Mouse (Mus musculus): Measurements from ENCODE around the gene Spats2.

The Spats2 gene

GRCm38 (mm10) chr15:99097840-99098492, 27.8 kb upstream of the Spats2 start:
- in situ Hi-C loops (cut with MboI, MseI) = no loop called here

GRCm38 (mm10) chr15:99098493-99098861, 27.2 kb upstream of the Spats2 start:
- in situ Hi-C loops (cut with MboI, MseI) = no loop called here

GRCm38 (mm10) chr15:99099139-99099556, 26.6 kb upstream of the Spats2 start:
- in situ Hi-C loops (cut with MboI, MseI) = no loop called here

- in situ Hi-C loops (cut with MboI, MseI) = no loop called here
Observed at GRCm38 (mm10) chr15:99099984-99100383, 25.7 kb upstream of the Spats2 start.

- in situ Hi-C loops (cut with MboI, MseI) = no loop called here
Observed at GRCm38 (mm10) chr15:99105238-99105637, 20.5 kb upstream of the Spats2 start.

- in situ Hi-C loops (cut with MboI, MseI) = no loop called here
Observed at GRCm38 (mm10) chr15:99107866-99108265, 17.9 kb upstream of the Spats2 start.

GRCm38 (mm10) chr15:99111139-99111538, 14.6 kb upstream of the Spats2 start:
- in situ Hi-C loops (cut with MboI, MseI) = no loop called here

- in situ Hi-C loops (cut with MboI, MseI) = no loop called here
Observed at GRCm38 (mm10) chr15:99111809-99112208, 13.9 kb upstream of the Spats2 start.

GRCm38 (mm10) chr15:99112843-99113395, 12.8 kb upstream of the Spats2 start:
- in situ Hi-C loops (cut with MboI, MseI) = no loop called here

GRCm38 (mm10) chr15:99113396-99113975, 12.2 kb upstream of the Spats2 start:
- in situ Hi-C loops (cut with MboI, MseI) = no loop called here

- in situ Hi-C loops (cut with MboI, MseI) = no loop called here
Observed at GRCm38 (mm10) chr15:99114312-99115064, 11.2 kb upstream of the Spats2 start.

GRCm38 (mm10) chr15:99115065-99115423, 10.7 kb upstream of the Spats2 start:
- in situ Hi-C loops (cut with MboI, MseI) = no loop called here

- in situ Hi-C loops (cut with MboI, MseI) = no loop called here
Observed at GRCm38 (mm10) chr15:99116539-99116938, 9.2 kb upstream of the Spats2 start.

- in situ Hi-C loops (cut with MboI, MseI) = no loop called here
Observed at GRCm38 (mm10) chr15:99120814-99121213, 4.9 kb upstream of the Spats2 start.

- in situ Hi-C loops (cut with MboI, MseI) = no loop called here
Observed at GRCm38 (mm10) chr15:99122642-99123041, 3.1 kb upstream of the Spats2 start.

- in situ Hi-C loops (cut with MboI, MseI) = no loop called here
Observed at GRCm38 (mm10) chr15:99126081-99126815, 532 bp downstream of the Spats2 start.

GRCm38 (mm10) chr15:99126816-99127365, 1.2 kb downstream of the Spats2 start:
- in situ Hi-C loops (cut with MboI, MseI) = no loop called here

GRCm38 (mm10) chr15:99127851-99128522, 2.3 kb downstream of the Spats2 start:
- in situ Hi-C loops (cut with MboI, MseI) = no loop called here

GRCm38 (mm10) chr15:99129441-99129840, 3.7 kb downstream of the Spats2 start:
- in situ Hi-C loops (cut with MboI, MseI) = no loop called here

GRCm38 (mm10) chr15:99129956-99130910, 4.5 kb downstream of the Spats2 start:
- in situ Hi-C loops (cut with MboI, MseI) = no loop called here

All from T-helper 2 cell (primary cell).